Mouse (Mus musculus): Measurements from ENCODE around the gene Schip1. TPM values are rescaled to one million over a fixed set of nuclear protein-coding genes. Genes with fewer than 3 reads are reported as not detected.

The Schip1 gene
- total and polyA plus RNA-seq, 2 experiments from 2014 or later = 114 to 192 TPM

- Histone ChIP-seq H3K9ac (no peak overlapping the region), H3K9me3 (ENCODE audit: low read length) (no peaks in the 10 kb centered on the region), H3K27me3 (ENCODE audit: insufficient read depth, low read length) (no peaks in the 10 kb centered on the region), H3K4me1 (ENCODE audit: insufficient read depth) (0 out of 2 replicates have a peak, but pooled peaks cover 3% of the 10 kb centered on the region), H3K36me3 (ENCODE audit: insufficient read depth) (no peaks in the 10 kb centered on the region), H3K4me2 (ENCODE audit: low read depth) (no peak overlapping the region), H3K27ac (ENCODE audit: low read depth, low read length) (no peak overlapping the region), H3K4me3 (ENCODE audit: low read depth, low read length) (no peak overlapping the region)
- no peak for TF ChIP-seq CTCF (IDR thresholded peaks at IDR 0.05; ENCODE audit: low read depth)
- DNase-seq (peak; percentile 29), ATAC-seq (peak; percentile 63)
- WGBS = 52% methylated on average over 7 of the region's 7 CpGs
Observed at GRCm38 (mm10) chr3:68296752-68297151, 232.2 kb downstream of the Schip1 start.

- H3K4me1 ChIP-seq (ENCODE audit: insufficient read depth) = no peaks in the 10 kb centered on the region
- WGBS = 71% methylated on average over 1 of the region's 1 CpGs
- TF ChIP-seq CTCF (IDR thresholded peaks at IDR 0.05; ENCODE audit: low read depth) = no peak
- no peaks in the 10 kb centered on the region for H3K9me3 ChIP-seq (ENCODE audit: low read length)
- H3K27me3 ChIP-seq (ENCODE audit: insufficient read depth, low read length) = no peaks in the 10 kb centered on the region
- no peak overlapping the region for H3K4me2 ChIP-seq (ENCODE audit: low read depth)
- no peak overlapping the region for H3K4me3 ChIP-seq (ENCODE audit: low read depth, low read length)
- ATAC-seq (no peak), DNase-seq (no peak)
- H3K36me3 ChIP-seq (ENCODE audit: insufficient read depth) = no peaks in the 10 kb centered on the region
- H3K27ac ChIP-seq (ENCODE audit: low read depth, low read length) = no peak overlapping the region
- no peak overlapping the region for H3K9ac ChIP-seq
Observed at GRCm38 (mm10) chr3:68305647-68306046, 241.0 kb downstream of the Schip1 start.

DNA sequence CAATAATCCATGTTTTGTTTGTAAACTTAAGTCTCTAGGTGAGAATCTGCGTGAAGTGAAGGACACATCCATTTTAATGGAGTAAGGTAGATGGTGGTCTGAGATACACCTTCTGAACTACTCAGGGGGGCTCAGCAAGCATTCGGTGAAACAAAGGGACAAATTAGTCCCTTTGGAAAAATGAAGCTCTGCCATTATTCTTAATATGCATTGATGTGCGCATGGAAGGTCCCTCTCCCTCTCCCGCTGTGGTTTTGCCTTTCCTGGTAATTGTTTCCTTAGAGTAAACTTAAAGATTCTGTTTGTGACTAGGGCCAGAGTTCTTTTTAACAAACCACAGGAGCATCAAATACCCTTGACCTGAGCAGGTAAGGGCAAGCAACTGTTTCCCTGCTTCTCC lies 242.1 kb downstream of the Schip1 start:
- DNase-seq = no peak
- H3K9me3 ChIP-seq (ENCODE audit: low read length) = no peaks in the 10 kb centered on the region
- no peaks in the 10 kb centered on the region for H3K36me3 ChIP-seq (ENCODE audit: insufficient read depth)
- H3K9ac ChIP-seq = no peak overlapping the region
- ATAC-seq = no peak
- no peaks in the 10 kb centered on the region for H3K4me1 ChIP-seq (ENCODE audit: insufficient read depth)
- H3K27ac ChIP-seq (ENCODE audit: low read depth, low read length) = no peak overlapping the region
- 35% methylated on average over 4 of the region's 4 CpGs for WGBS
- no peaks in the 10 kb centered on the region for H3K27me3 ChIP-seq (ENCODE audit: insufficient read depth, low read length)
- H3K4me3 ChIP-seq (ENCODE audit: low read depth, low read length) = no peak overlapping the region
- no peak for TF ChIP-seq CTCF (IDR thresholded peaks at IDR 0.05; ENCODE audit: low read depth)
- H3K4me2 ChIP-seq (ENCODE audit: low read depth) = no peak overlapping the region

DNA sequence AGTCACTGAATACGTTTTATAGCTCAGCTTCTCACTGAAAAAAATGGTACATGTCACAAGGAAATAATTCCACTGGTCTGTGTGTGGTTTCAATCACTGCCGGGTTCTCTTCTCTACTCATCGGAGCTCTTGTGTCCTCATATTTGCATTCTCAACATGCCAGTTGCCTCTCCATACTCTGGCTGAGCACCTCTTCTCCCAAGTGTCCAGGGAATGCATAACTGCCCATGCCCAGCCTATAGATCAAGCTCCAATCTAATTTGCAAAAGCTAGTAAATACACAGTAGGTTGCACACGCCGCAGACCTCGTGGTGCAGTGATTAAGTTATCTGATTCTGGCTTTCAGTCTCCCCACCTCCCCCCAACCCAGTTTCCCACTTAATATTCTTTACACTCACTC lies 261.0 kb downstream of the Schip1 start:
- H3K27me3 ChIP-seq (ENCODE audit: insufficient read depth, low read length) = no peaks in the 10 kb centered on the region
- H3K9me3 ChIP-seq (ENCODE audit: low read length) = no peaks in the 10 kb centered on the region
- ATAC-seq (no peak), DNase-seq (no peak)
- H3K36me3 ChIP-seq (ENCODE audit: insufficient read depth) = no peaks in the 10 kb centered on the region
- H3K4me1 ChIP-seq (ENCODE audit: insufficient read depth) = no peaks in the 10 kb centered on the region
- no peak overlapping the region for H3K4me2 ChIP-seq (ENCODE audit: low read depth)
- WGBS = 75% methylated on average over 6 of the region's 6 CpGs
- H3K9ac ChIP-seq = no peak overlapping the region
- no peak overlapping the region for H3K27ac ChIP-seq (ENCODE audit: low read depth, low read length)
- no peak for TF ChIP-seq CTCF (IDR thresholded peaks at IDR 0.05; ENCODE audit: low read depth)
- H3K4me3 ChIP-seq (ENCODE audit: low read depth, low read length) = no peak overlapping the region

DNA sequence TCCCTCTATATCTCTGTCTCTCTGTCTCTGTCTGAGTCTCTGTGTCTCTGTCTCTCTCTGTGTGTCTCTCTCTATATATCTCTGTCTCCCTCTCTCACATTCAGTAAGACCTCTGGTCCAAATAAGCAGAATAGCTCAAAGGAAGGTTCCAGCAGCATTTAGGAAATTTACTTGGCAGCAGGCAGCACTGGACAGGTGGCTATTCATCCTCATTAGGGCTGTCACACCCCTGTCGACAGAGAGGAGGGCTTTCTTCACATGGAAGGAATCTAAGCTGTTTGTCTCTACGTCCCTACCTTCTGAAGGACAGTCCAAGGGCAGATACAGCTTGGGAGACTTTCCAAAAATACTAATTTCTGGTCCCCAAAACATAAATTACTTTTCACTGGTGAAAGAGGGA lies 267.9 kb downstream of the Schip1 start:
- no peak for TF ChIP-seq CTCF (IDR thresholded peaks at IDR 0.05; ENCODE audit: low read depth)
- DNase-seq (no peak), ATAC-seq (no peak)
- H3K4me2 ChIP-seq (ENCODE audit: low read depth) = no peak overlapping the region
- H3K4me3 ChIP-seq (ENCODE audit: low read depth, low read length) = no peak overlapping the region
- no peak overlapping the region for H3K9ac ChIP-seq
- 35% methylated on average over 2 of the region's 2 CpGs for WGBS
- H3K4me1 ChIP-seq (ENCODE audit: insufficient read depth) = no peaks in the 10 kb centered on the region
- H3K27me3 ChIP-seq (ENCODE audit: insufficient read depth, low read length) = no peaks in the 10 kb centered on the region
- no peaks in the 10 kb centered on the region for H3K36me3 ChIP-seq (ENCODE audit: insufficient read depth)
- H3K27ac ChIP-seq (ENCODE audit: low read depth, low read length) = no peak overlapping the region
- no peaks in the 10 kb centered on the region for H3K9me3 ChIP-seq (ENCODE audit: low read length)

DNA sequence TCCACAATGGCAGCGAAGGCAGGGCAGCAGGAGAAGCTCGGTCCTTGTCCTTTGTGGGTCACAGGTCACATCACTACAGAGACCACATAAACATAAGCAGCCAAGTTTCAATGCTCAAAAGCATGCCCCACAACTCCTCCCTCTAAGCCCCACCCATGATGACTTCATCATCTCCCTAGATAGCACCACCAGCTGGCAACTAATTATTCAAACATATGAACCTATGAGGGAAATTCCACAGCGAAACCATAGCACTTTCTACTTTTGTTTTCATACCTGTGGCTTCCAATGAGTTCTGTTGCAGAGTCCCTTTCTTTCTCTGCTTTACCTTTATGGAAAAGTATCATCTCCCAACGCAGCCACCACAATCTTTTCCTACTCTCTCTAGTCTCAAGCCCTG lies 270.9 kb downstream of the Schip1 start:
- Histone ChIP-seq H3K36me3 (ENCODE audit: insufficient read depth) (no peaks in the 10 kb centered on the region), H3K9me3 (ENCODE audit: low read length) (no peaks in the 10 kb centered on the region), H3K4me3 (ENCODE audit: low read depth, low read length) (no peak overlapping the region), H3K9ac (no peak overlapping the region), H3K4me1 (ENCODE audit: insufficient read depth) (no peaks in the 10 kb centered on the region), H3K27ac (ENCODE audit: low read depth, low read length) (no peak overlapping the region), H3K4me2 (ENCODE audit: low read depth) (no peak overlapping the region), H3K27me3 (ENCODE audit: insufficient read depth, low read length) (no peaks in the 10 kb centered on the region)
- 91% methylated on average over 4 of the region's 4 CpGs for WGBS
- no peak for ATAC-seq
- no peak for DNase-seq
- TF ChIP-seq CTCF (IDR thresholded peaks at IDR 0.05; ENCODE audit: low read depth) = no peak

- H3K36me3 ChIP-seq (ENCODE audit: insufficient read depth) = no peaks in the 10 kb centered on the region
- no peak for ATAC-seq
- no peak overlapping the region for H3K27ac ChIP-seq (ENCODE audit: low read depth, low read length)
- TF ChIP-seq CTCF (IDR thresholded peaks at IDR 0.05; ENCODE audit: low read depth) = no peak
- no peaks in the 10 kb centered on the region for H3K27me3 ChIP-seq (ENCODE audit: insufficient read depth, low read length)
- no peak overlapping the region for H3K4me3 ChIP-seq (ENCODE audit: low read depth, low read length)
- WGBS = 86% methylated on average over 6 of the region's 6 CpGs
- H3K9me3 ChIP-seq (ENCODE audit: low read length) = 0 out of 2 replicates have a peak, but pooled peaks cover 5% of the 10 kb centered on the region
- no peak overlapping the region for H3K4me2 ChIP-seq (ENCODE audit: low read depth)
- H3K4me1 ChIP-seq (ENCODE audit: insufficient read depth) = no peaks in the 10 kb centered on the region
- no peak overlapping the region for H3K9ac ChIP-seq
- no peak for DNase-seq
Observed at GRCm38 (mm10) chr3:68350624-68351023, 286.0 kb downstream of the Schip1 start.

- DNase-seq = no peak
- no peaks in the 10 kb centered on the region for H3K4me1 ChIP-seq (ENCODE audit: insufficient read depth)
- WGBS = 34% methylated on average over 3 of the region's 3 CpGs
- H3K27me3 ChIP-seq (ENCODE audit: insufficient read depth, low read length) = no peaks in the 10 kb centered on the region
- no peak for ATAC-seq
- H3K9ac ChIP-seq = no peak overlapping the region
- no peak overlapping the region for H3K4me2 ChIP-seq (ENCODE audit: low read depth)
- H3K36me3 ChIP-seq (ENCODE audit: insufficient read depth) = no peaks in the 10 kb centered on the region
- H3K27ac ChIP-seq (ENCODE audit: low read depth, low read length) = no peak overlapping the region
- H3K4me3 ChIP-seq (ENCODE audit: low read depth, low read length) = no peak overlapping the region
- TF ChIP-seq CTCF (IDR thresholded peaks at IDR 0.05; ENCODE audit: low read depth) = no peak
- H3K9me3 ChIP-seq (ENCODE audit: low read length) = 0 out of 2 replicates have a peak, but pooled peaks cover 5% of the 10 kb centered on the region
Observed at GRCm38 (mm10) chr3:68351461-68351860, 286.9 kb downstream of the Schip1 start.
